Mouse (Mus musculus) limb, embryonic 14.5 days (tissue): ENCODE measurements around the gene Slc6a15. TPM values are rescaled to one million over a fixed set of nuclear protein-coding genes. Genes with fewer than 3 reads are reported as not detected.

Experiments
- ATAC-seq: fragments of 200-750 bp; cut with Nextera tagmentation; 2 replicates; pipeline ENCODE4 v1.8.0; 2017; ENCODE audit warnings: low read depth, moderate number of reproducible peaks, moderate TSS enrichment; ENCODE audit not compliant: low FRiP score
- DNase-seq: peaks from one replicate; pipeline ENCODE4 v3.0.0-alpha.2; 2015; ENCODE audit warnings: low spot score
- H3K27ac ChIP-seq: fragments of 300-500 bp; sonication (generic); replicated peaks from 2 replicates; pipeline ENCODE4 v1.5.1; 2014; ENCODE audit warnings: low read depth, mild to moderate bottlenecking, low read length, moderate library complexity, mixed read lengths
- H3K27me3 ChIP-seq: fragments of 300-500 bp; sonication (generic); 2 replicates; pipeline ENCODE4 v1.6.1; 2014; ENCODE audit warnings: low read length, mixed read lengths; ENCODE audit not compliant: control insufficient read depth, insufficient read depth
- H3K36me3 ChIP-seq: fragments of 300-500 bp; sonication (generic); 2 replicates; pipeline ENCODE4 v1.6.1; 2014; ENCODE audit warnings: mild to moderate bottlenecking, low read length, moderate library complexity, mixed read lengths; ENCODE audit not compliant: control insufficient read depth, insufficient read depth
- H3K4me1 ChIP-seq: fragments of 300-500 bp; sonication (generic); 2 replicates; pipeline ENCODE4 v1.6.1; 2014; ENCODE audit warnings: antibody characterized with exemption, low read length, mixed read lengths; ENCODE audit not compliant: control insufficient read depth, insufficient read depth
- H3K4me2 ChIP-seq: fragments of 300-500 bp; sonication (generic); replicated peaks from 2 replicates; pipeline ENCODE4 v1.6.1; 2014; ENCODE audit warnings: low read depth, mild to moderate bottlenecking, low read length, moderate library complexity; ENCODE audit not compliant: severe bottlenecking
- H3K4me3 ChIP-seq: fragments of 300-500 bp; sonication (generic); replicated peaks from 2 replicates; pipeline ENCODE4 v1.5.1; 2014; ENCODE audit warnings: low read length
- H3K9ac ChIP-seq: fragments of 300-500 bp; sonication (generic); 2 replicates; pipeline ENCODE4 v1.6.1; 2014; ENCODE audit warnings: mild to moderate bottlenecking, low read depth, low read length, moderate library complexity; ENCODE audit not compliant: severe bottlenecking
- H3K9me3 ChIP-seq: fragments of 300-500 bp; sonication (generic); 2 replicates; pipeline ENCODE4 v1.6.1; 2016; ENCODE audit warnings: low read length; ENCODE audit not compliant: control insufficient read depth
- POLR2A ChIP-seq: fragments of 200-500 bp; IDR thresholded peaks from 2 replicates; pipeline ENCODE4 v1.8.0; 2012; ENCODE audit warnings: inconsistent platforms, mild to moderate bottlenecking, moderate library complexity, borderline replicate concordance; ENCODE audit not compliant: insufficient read depth, insufficient read length; ENCODE audit errors: extremely low read depth
- whole genome bisulfite sequencing: fragments of 180-500 bp; shearing (Covaris S2); extraction: QIAGEN DNeasy Blood & Tissue Kit; methylation state at CpG from one replicate; pipeline ENCODE4 v1.1.7; 2014; 5-methylcytosine and 5-hydroxymethylcytosine counted together
- polyA plus RNA-seq, 2 experiments: library from polyadenylated mRNA; depleted of rRNA in 1 of 2; stranded (reverse) in 1 of 2; unstranded in 1 of 2; fragments of >200 nt; fragmentation: Nextera tagmentation in 1 of 2; extraction: Ambion mirVana in 1 of 2; gene quantifications; 2 replicates each; pipeline versions ENCODE4 v1.2.1 to v1.2.3; 2012 to 2014

Gene Slc6a15
- polyA plus RNA-seq (2012; rRNA removed) (2.1 and 2.9 TPM in 2 replicates), polyA plus RNA-seq (2014; fragmentation: Nextera tagmentation; extraction: Ambion mirVana) (3.0 and 3.2 TPM in 2 replicates)

DNA sequence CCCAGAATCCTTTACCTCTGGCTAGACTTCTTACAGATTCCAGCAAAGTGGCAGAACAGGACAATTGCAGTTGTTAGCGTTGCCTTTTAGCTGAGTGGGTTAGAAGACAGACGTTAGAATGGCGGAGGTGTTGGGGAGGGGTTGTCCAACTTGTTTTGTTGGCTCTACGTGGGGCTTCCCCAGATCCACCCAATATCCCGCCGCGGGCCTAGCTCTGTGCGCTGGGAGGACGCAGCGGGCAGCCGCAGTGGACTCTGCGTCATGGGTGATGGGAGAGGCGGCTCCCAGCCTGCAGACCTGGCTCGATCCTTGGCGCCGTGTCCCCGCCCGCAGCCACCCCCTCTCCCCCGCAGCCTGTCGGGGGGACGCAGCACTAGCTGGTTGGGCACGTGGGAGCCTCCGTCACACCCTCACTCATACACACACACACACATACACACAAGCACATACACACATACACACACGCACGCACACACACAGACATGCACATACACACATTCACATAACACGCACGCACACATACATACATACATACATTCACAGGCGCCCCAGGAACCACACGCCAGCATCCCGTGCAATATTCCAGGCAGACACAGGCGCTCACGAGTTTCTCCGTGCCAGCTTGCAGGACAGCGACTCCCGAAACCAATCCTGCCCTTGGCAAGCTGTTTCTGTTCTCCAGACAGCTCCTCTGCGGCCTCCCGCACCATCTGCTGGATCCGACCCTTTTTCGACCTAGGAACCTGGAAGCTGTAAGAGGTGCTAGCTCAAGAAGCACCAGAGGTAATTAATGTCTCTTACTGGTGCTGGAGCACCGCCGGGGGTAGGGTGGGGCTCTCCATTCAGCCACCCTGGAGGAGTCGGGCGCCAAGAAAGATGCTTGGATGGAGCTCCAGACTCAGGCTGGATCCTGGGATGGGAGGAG lies at the start of gene Slc6a15:
TSS of gene Slc6a15 (plus strand) at position 413 of the 925 bp plus-strand sequence.
- H3K4me3 ChIP-seq: peak within 1 kb of the TSS; percentile 39
- no peak for TF ChIP-seq POLR2A
- H3K36me3 ChIP-seq: no peaks in the 10 kb centered on the region
- H3K4me1 ChIP-seq: peaks cover 5% of the 10 kb centered on the region; the same call in 1 of the 2 replicates
- peak within 1 kb of the TSS; percentile 98 for H3K4me2 ChIP-seq
- H3K9ac ChIP-seq: peak within 1 kb of the TSS; percentile 47
- DNase-seq (peak; percentile 13), ATAC-seq (peak; percentile 39; the same call in 1 of the 2 replicates)
- WGBS: under 1% methylated on average over 41 of the region's 43 CpGs
- no peaks in the 10 kb centered on the region for H3K9me3 ChIP-seq
- H3K27me3 ChIP-seq: peaks cover 14% of the 10 kb centered on the region
- no peak within 1 kb of the TSS for H3K27ac ChIP-seq

DNA sequence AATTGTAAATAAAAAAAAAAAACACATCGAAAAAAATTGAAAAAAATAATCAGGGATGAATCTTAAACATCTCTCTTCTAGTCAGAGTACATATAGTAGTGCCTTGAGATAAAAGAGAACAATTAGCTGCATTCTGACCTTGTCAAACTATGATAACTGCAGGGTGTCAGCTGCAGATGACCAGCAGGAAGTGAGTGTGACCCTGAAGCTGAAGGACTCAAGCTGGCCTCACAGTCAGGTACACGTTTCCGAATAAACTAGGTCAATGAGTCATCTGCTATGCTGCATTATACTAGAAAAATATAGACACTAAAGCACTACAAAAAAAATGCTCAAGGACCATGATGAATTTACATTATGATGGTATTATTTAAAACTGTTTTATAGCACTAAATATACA lies 45.6 kb upstream of the Slc6a15 start:
- Histone ChIP-seq H3K4me3 (no peak overlapping the region), H3K9ac (no peak overlapping the region), H3K36me3 (no peaks in the 10 kb centered on the region), H3K27me3 (no peaks in the 10 kb centered on the region), H3K4me1 (no peaks in the 10 kb centered on the region), H3K27ac (no peak overlapping the region), H3K9me3 (no peaks in the 10 kb centered on the region), H3K4me2 (no peak overlapping the region)
- DNase-seq (no peak), ATAC-seq (no peak)
- no peak for TF ChIP-seq POLR2A
- 75% methylated on average over 3 of the region's 3 CpGs for WGBS

DNA sequence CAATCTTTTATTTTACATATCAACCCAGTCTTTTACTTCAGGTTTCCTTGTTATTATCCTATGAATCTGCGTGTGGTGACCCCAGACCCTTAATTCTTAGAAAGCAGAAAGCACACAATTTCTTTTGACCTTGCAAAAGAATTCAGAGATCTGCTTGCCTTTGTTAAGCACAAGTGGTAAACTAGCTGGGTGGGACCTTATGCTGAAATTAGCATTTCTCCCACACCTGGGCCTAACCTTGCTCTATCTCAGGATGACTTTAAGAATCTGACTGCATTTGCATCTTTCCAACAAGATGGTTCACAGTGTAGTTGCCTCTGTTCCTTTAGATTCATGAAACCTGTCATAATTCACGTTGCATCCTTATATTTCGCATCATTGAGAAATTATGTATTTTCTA lies 44.2 kb upstream of the Slc6a15 start:
- no peak overlapping the region for H3K4me2 ChIP-seq
- H3K36me3 ChIP-seq: no peaks in the 10 kb centered on the region
- no peak overlapping the region for H3K4me3 ChIP-seq
- ATAC-seq (no peak), DNase-seq (no peak)
- 83% methylated on average over 3 of the region's 3 CpGs for WGBS
- no peaks in the 10 kb centered on the region for H3K9me3 ChIP-seq
- H3K27me3 ChIP-seq: no peaks in the 10 kb centered on the region
- no peak for TF ChIP-seq POLR2A
- H3K4me1 ChIP-seq: no peaks in the 10 kb centered on the region
- H3K27ac ChIP-seq: no peak overlapping the region
- H3K9ac ChIP-seq: no peak overlapping the region

- 92% methylated on average over 1 of the region's 1 CpGs for WGBS
- no peaks in the 10 kb centered on the region for H3K9me3 ChIP-seq
- no peak for ATAC-seq
These were observed 33.3 kb upstream of the Slc6a15 start for GRCm38 (mm10) chr10:103334306-103334705.

DNA sequence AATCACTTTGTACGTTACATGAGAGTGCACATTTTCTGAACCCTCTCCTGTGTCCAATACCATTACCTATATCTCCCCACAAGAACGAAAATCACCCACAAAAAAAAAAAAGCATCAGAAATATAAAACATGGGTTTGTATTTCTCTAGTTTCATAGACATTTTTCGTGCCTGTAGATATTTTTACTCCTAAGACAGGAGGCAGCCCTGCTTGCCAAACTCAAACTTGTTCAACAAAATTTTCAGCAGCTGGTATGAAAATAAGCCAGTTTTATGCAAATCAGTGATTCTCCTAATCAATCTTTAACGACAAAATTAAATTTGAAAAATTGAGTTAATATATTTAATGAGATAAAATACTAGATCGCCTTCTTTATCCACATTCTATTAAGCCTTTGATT lies 27.7 kb upstream of the Slc6a15 start:
- Histone ChIP-seq H3K36me3 (no peaks in the 10 kb centered on the region), H3K4me1 (no peaks in the 10 kb centered on the region), H3K27ac (no peak overlapping the region), H3K9me3 (no peaks in the 10 kb centered on the region), H3K9ac (no peak overlapping the region), H3K27me3 (no peaks in the 10 kb centered on the region), H3K4me3 (no peak overlapping the region), H3K4me2 (no peak overlapping the region)
- DNase-seq: no peak
- ATAC-seq: no peak
- TF ChIP-seq POLR2A: no peak
- WGBS: 82% methylated on average over 5 of the region's 5 CpGs

More at GRCm38 (mm10) chr10:103334306-103334705, 33.3 kb upstream of the Slc6a15 start:
- no peaks in the 10 kb centered on the region for H3K27me3 ChIP-seq
- TF ChIP-seq POLR2A: no peak
- no peak for DNase-seq
- no peak overlapping the region for H3K4me2 ChIP-seq
- H3K4me1 ChIP-seq: no peaks in the 10 kb centered on the region
- H3K9ac ChIP-seq: no peak overlapping the region
- no peak overlapping the region for H3K27ac ChIP-seq
- H3K36me3 ChIP-seq: no peaks in the 10 kb centered on the region
- no peak overlapping the region for H3K4me3 ChIP-seq
